Mouse (Mus musculus) midbrain, embryonic 13.5 days (tissue): ENCODE measurements around the gene Slc44a4. TPM values are rescaled to one million over a fixed set of nuclear protein-coding genes. Genes with fewer than 3 reads are reported as not detected.
"Not testable (repeated sequence)": the region's sequence is repeated elsewhere in the genome, so short reads cannot be mapped to it uniquely, and the experiment has no call there.

Experiments
- ATAC-seq: fragments of 200-750 bp; cut with Nextera tagmentation; 2 replicates; pipeline ENCODE4 v1.8.0; 2017; ENCODE audit warnings: mild to moderate bottlenecking, moderate TSS enrichment, moderate library complexity
- H3K27ac ChIP-seq: fragments of 300-500 bp; sonication (generic); 2 replicates; pipeline ENCODE4 v1.5.1; 2015; ENCODE audit warnings: inconsistent platforms, mild to moderate bottlenecking, moderate library complexity
- H3K27me3 ChIP-seq: fragments of 300-500 bp; sonication (generic); 2 replicates; pipeline ENCODE4 v1.6.1; 2015; ENCODE audit warnings: mild to moderate bottlenecking, inconsistent platforms
- H3K36me3 ChIP-seq: fragments of 300-500 bp; sonication (generic); 2 replicates; pipeline ENCODE4 v1.6.1; 2015; ENCODE audit warnings: mild to moderate bottlenecking, inconsistent platforms
- H3K4me1 ChIP-seq: fragments of 300-500 bp; sonication (generic); replicated peaks from 2 replicates; pipeline ENCODE4 v1.6.1; 2015; ENCODE audit warnings: inconsistent platforms
- H3K4me2 ChIP-seq: fragments of 300-500 bp; sonication (generic); replicated peaks from 2 replicates; pipeline ENCODE4 v1.6.1; 2015; ENCODE audit warnings: moderate library complexity, mild to moderate bottlenecking, inconsistent platforms
- H3K4me3 ChIP-seq: fragments of 300-500 bp; sonication (generic); replicated peaks from 2 replicates; pipeline ENCODE4 v1.5.1; 2015; ENCODE audit warnings: mild to moderate bottlenecking, inconsistent platforms
- H3K9ac ChIP-seq: fragments of 300-500 bp; sonication (generic); replicated peaks from 2 replicates; pipeline ENCODE4 v1.6.1; 2015; ENCODE audit warnings: mild to moderate bottlenecking, inconsistent platforms
- H3K9me3 ChIP-seq: fragments of 300-500 bp; sonication (generic); 2 replicates; pipeline ENCODE4 v1.6.1; 2016; ENCODE audit warnings: mild to moderate bottlenecking, inconsistent platforms
- WGBS: fragments of 180-500 bp; shearing (Covaris S2); methylation state at CpG from one replicate; pipeline ENCODE4 v1.1.7; 2015; 5-methylcytosine and 5-hydroxymethylcytosine counted together
- polyA plus RNA-seq: library from polyadenylated mRNA; unstranded; fragments of >200 nt; fragmentation: Nextera tagmentation; extraction: Ambion mirVana; gene quantifications from 2 replicates; pipeline ENCODE4 v1.2.1, GENCODE M21; 2015

Slc44a4 gene
- polyA plus RNA-seq, 1 experiment from 2014 or later = not detected

- H3K27me3 ChIP-seq = peaks cover 42% of the 10 kb centered on the region
- not testable (repeated sequence) for H3K27ac ChIP-seq, H3K36me3 ChIP-seq, H3K4me1 ChIP-seq, H3K9me3 ChIP-seq
- H3K4me2 ChIP-seq = peak within 1 kb of the TSS; percentile 72
- peak within 1 kb of the TSS; percentile 44 for H3K9ac ChIP-seq
- peak; percentile 95 for ATAC-seq
- WGBS = under 1% methylated on average over 33 of the region's 33 CpGs
- H3K4me3 ChIP-seq = peak within 1 kb of the TSS; percentile 41
These were observed 57.9 kb downstream of the Slc44a4 start, which contains the start of the genes Hspa1a and Hspa1l for GRCm38 (mm10) chr17:34972069-34972749. Gene Hspa1a (minus strand): TSS chr17:34972156. Gene Hspa1l (plus strand): TSS chr17:34972703.

- 77% methylated on average over 3 of the region's 3 CpGs for WGBS
- H3K27me3 ChIP-seq = peaks cover 15% of the 10 kb centered on the region
- no peak overlapping the region for H3K9ac ChIP-seq
- no peak overlapping the region for H3K4me2 ChIP-seq
- peaks cover 16% of the 10 kb centered on the region for H3K4me1 ChIP-seq
- ATAC-seq = no peak
- no peaks in the 10 kb centered on the region for H3K36me3 ChIP-seq
- H3K27ac ChIP-seq = no peak overlapping the region
- no peak overlapping the region for H3K4me3 ChIP-seq
- no peaks in the 10 kb centered on the region for H3K9me3 ChIP-seq
These were observed 61.6 kb downstream of the Slc44a4 start for GRCm38 (mm10) chr17:34975581-34976492.

- no peaks in the 10 kb centered on the region for H3K36me3 ChIP-seq
- peaks cover 20% of the 10 kb centered on the region for H3K4me1 ChIP-seq
- no peak overlapping the region for H3K4me2 ChIP-seq
- peaks cover 15% of the 10 kb centered on the region for H3K27me3 ChIP-seq
- no peak for ATAC-seq
- no peak overlapping the region for H3K27ac ChIP-seq
- no peaks in the 10 kb centered on the region for H3K9me3 ChIP-seq
- H3K4me3 ChIP-seq = no peak overlapping the region
- H3K9ac ChIP-seq = no peak overlapping the region
- WGBS = 95% methylated on average over 20 of the region's 20 CpGs
These were observed 62.7 kb downstream of the Slc44a4 start for GRCm38 (mm10) chr17:34977000-34977399.

- Histone ChIP-seq H3K9me3 (no peaks in the 10 kb centered on the region), H3K27me3 (peaks cover 12% of the 10 kb centered on the region; the same call in 1 of the 2 replicates), H3K9ac (0 out of 2 replicates have a peak overlapping the region, but pooled peaks have one; percentile 39), H3K27ac (no peak overlapping the region), H3K4me3 (no peak overlapping the region), H3K36me3 (no peaks in the 10 kb centered on the region), H3K4me2 (no peak overlapping the region), H3K4me1 (peaks cover 25% of the 10 kb centered on the region)
- WGBS = 91% methylated on average over 27 of the region's 27 CpGs
- ATAC-seq = no peak
These were observed 64.0 kb downstream of the Slc44a4 start for GRCm38 (mm10) chr17:34978239-34978638.

DNA sequence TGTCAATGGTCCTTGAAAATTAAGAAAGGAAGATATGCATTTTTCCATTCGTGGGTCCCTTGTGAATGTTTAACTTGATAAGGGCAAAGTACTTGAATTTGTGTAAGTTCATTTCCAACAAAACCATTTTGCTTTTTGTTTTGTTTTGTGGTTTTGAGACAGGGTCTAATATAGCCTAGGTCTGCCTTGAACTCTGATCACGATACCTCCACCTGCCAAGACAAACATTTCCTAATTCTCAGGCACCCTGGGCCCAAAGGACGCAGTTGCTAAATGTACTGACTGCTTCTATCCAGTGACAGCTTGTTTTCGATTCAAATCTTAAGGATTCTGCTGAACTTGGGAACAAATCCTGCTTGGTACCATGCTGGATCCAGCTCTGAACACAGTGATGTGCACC, 65.4 kb downstream of the Slc44a4 start:
- Histone ChIP-seq H3K4me3 (no peak overlapping the region), H3K4me2 (no peak overlapping the region), H3K27ac (no peak overlapping the region), H3K4me1 (peaks cover 27% of the 10 kb centered on the region), H3K36me3 (no peaks in the 10 kb centered on the region), H3K9ac (0 out of 2 replicates have a peak overlapping the region, but pooled peaks have one; percentile 8), H3K27me3 (no peaks in the 10 kb centered on the region), H3K9me3 (no peaks in the 10 kb centered on the region)
- no peak for ATAC-seq
- WGBS = 97% methylated on average over 4 of the region's 4 CpGs

Other genes with a start within 250 kb of the Slc44a4 start
- gene Tnxb, start 243.9 kb upstream of the Slc44a4 start, polyA plus RNA-seq = 0.08 and 0.10 TPM in 2 replicates
- not detected in 2 replicates for gene C4b, start 170.6 kb upstream of the Slc44a4 start, polyA plus RNA-seq
- not detected in 2 replicates for gene Cyp21a1, start 109.9 kb upstream of the Slc44a4 start, polyA plus RNA-seq
- 38.5 and 40.5 TPM in 2 replicates for gene Stk19, start 77.5 kb upstream of the Slc44a4 start, polyA plus RNA-seq
- gene Dxo, start 77.4 kb upstream of the Slc44a4 start, polyA plus RNA-seq = 74.7 and 76.1 TPM in 2 replicates
- 59.3 and 61.3 TPM in 2 replicates for gene Skiv2l, start 64.3 kb upstream of the Slc44a4 start, polyA plus RNA-seq
- 95.0 and 100 TPM in 2 replicates for gene Nelfe, start 64.1 kb upstream of the Slc44a4 start, polyA plus RNA-seq
- 1.7 and 2.2 TPM in 2 replicates for gene Cfb, start 51.9 kb upstream of the Slc44a4 start, polyA plus RNA-seq
- gene Zbtb12, start 35.0 kb upstream of the Slc44a4 start, polyA plus RNA-seq = 13.2 and 16.3 TPM in 2 replicates
- 0.08 TPM in 1 of 2 replicates, not detected in the other for gene Gm20547, start 32.4 kb upstream of the Slc44a4 start, polyA plus RNA-seq
- gene C2, start 16.2 kb upstream of the Slc44a4 start, polyA plus RNA-seq = 1.2 and 2.1 TPM in 2 replicates
- 105 and 114 TPM in 2 replicates for gene Ehmt2, start 16.0 kb upstream of the Slc44a4 start, polyA plus RNA-seq
- 25.5 and 25.9 TPM in 2 replicates for gene Neu1, start 16.8 kb downstream of the Slc44a4 start, polyA plus RNA-seq
- gene Hspa1b, start 44.8 kb downstream of the Slc44a4 start, polyA plus RNA-seq = 0.10 and 0.11 TPM in 2 replicates
- gene Gm20481, start 55.4 kb downstream of the Slc44a4 start, polyA plus RNA-seq = not detected in 2 replicates
- 2.8 and 2.9 TPM in 2 replicates for gene Hspa1a, start 57.7 kb downstream of the Slc44a4 start, polyA plus RNA-seq
- 0.55 and 1.5 TPM in 2 replicates for gene Hspa1l, start 58.2 kb downstream of the Slc44a4 start, polyA plus RNA-seq
- 141 and 150 TPM in 2 replicates for gene Lsm2, start 67.4 kb downstream of the Slc44a4 start, polyA plus RNA-seq
- 61.0 and 69.1 TPM in 2 replicates for gene Vars, start 86.5 kb downstream of the Slc44a4 start, polyA plus RNA-seq
- gene Vwa7, start 102.1 kb downstream of the Slc44a4 start, polyA plus RNA-seq = 0.13 and 0.20 TPM in 2 replicates
- gene Sapcd1, start 113.5 kb downstream of the Slc44a4 start, polyA plus RNA-seq = 3.8 and 4.3 TPM in 2 replicates
- 3.3 and 3.7 TPM in 2 replicates for gene Msh5, start 132.3 kb downstream of the Slc44a4 start, polyA plus RNA-seq
- 93.7 and 99.6 TPM in 2 replicates for gene Clic1, start 135.5 kb downstream of the Slc44a4 start, polyA plus RNA-seq
- gene Ddah2, start 144.6 kb downstream of the Slc44a4 start, polyA plus RNA-seq = 501 and 531 TPM in 2 replicates
- gene Ly6g6c, start 150.9 kb downstream of the Slc44a4 start, polyA plus RNA-seq = not detected in 2 replicates
- gene Mpig6b, start 151.7 kb downstream of the Slc44a4 start, polyA plus RNA-seq = 0.45 and 0.50 TPM in 2 replicates
- 0.18 and 0.32 TPM in 2 replicates for gene Ly6g6e, start 162.4 kb downstream of the Slc44a4 start, polyA plus RNA-seq
- 1.0 and 1.9 TPM in 2 replicates for gene Ly6g6d, start 163.6 kb downstream of the Slc44a4 start, polyA plus RNA-seq
- gene Ly6g6f, start 171.1 kb downstream of the Slc44a4 start, polyA plus RNA-seq = 0.18 and 0.19 TPM in 2 replicates
- gene Abhd16a, start 174.8 kb downstream of the Slc44a4 start, polyA plus RNA-seq = 85.1 and 86.5 TPM in 2 replicates
- not detected in 2 replicates for gene Ly6g5c, start 193.8 kb downstream of the Slc44a4 start, polyA plus RNA-seq
- gene Ly6g5b, start 201.0 kb downstream of the Slc44a4 start, polyA plus RNA-seq = 1.4 and 1.7 TPM in 2 replicates
- 27.1 and 30.4 TPM in 2 replicates for gene Gpank1, start 207.0 kb downstream of the Slc44a4 start, polyA plus RNA-seq
- gene Csnk2b, start 207.6 kb downstream of the Slc44a4 start, polyA plus RNA-seq = 293 and 316 TPM in 2 replicates
- gene D17H6S53E, start 211.9 kb downstream of the Slc44a4 start, polyA plus RNA-seq = 9.2 and 9.4 TPM in 2 replicates
- gene Apom, start 217.6 kb downstream of the Slc44a4 start, polyA plus RNA-seq = 0.53 and 0.63 TPM in 2 replicates
- gene Bag6, start 220.7 kb downstream of the Slc44a4 start, polyA plus RNA-seq = 93.7 and 93.9 TPM in 2 replicates